Mouse (Mus musculus) stomach, embryonic 16.5 days (tissue): ENCODE results near the gene Grap. TPM values are rescaled to one million over a fixed set of nuclear protein-coding genes. Genes with fewer than 3 reads are reported as not detected.

Experiments
- ATAC-seq: fragments of 200-750 bp; cut with Nextera tagmentation; 2 replicates; pipeline ENCODE4 v1.8.0; 2017; ENCODE audit warnings: moderate number of reproducible peaks, moderate TSS enrichment; ENCODE audit not compliant: insufficient read depth, low FRiP score
- H3K27ac ChIP-seq: fragments of 300-500 bp; sonication (generic); 2 replicates; pipeline ENCODE4 v1.5.1; 2014; ENCODE audit warnings: low read length
- H3K27me3 ChIP-seq: fragments of 300-500 bp; sonication (generic); 2 replicates; pipeline ENCODE4 v1.6.1; 2014; ENCODE audit warnings: low read length, control low read depth, mixed read lengths; ENCODE audit not compliant: control insufficient read depth, insufficient read depth
- H3K36me3 ChIP-seq: fragments of 300-500 bp; sonication (generic); 2 replicates; pipeline ENCODE4 v1.6.1; 2014; ENCODE audit warnings: low read length; ENCODE audit not compliant: control insufficient read depth, insufficient read depth
- H3K4me1 ChIP-seq: fragments of 300-500 bp; sonication (generic); 2 replicates; pipeline ENCODE4 v1.6.1; 2014; ENCODE audit warnings: low read length, control low read depth, mixed read lengths; ENCODE audit not compliant: control insufficient read depth, insufficient read depth
- H3K4me2 ChIP-seq: fragments of 300-500 bp; sonication (generic); 2 replicates; pipeline ENCODE4 v1.6.1; 2014; ENCODE audit warnings: low read depth, low read length, mixed read lengths
- H3K4me3 ChIP-seq: fragments of 300-500 bp; sonication (generic); replicated peaks from 2 replicates; pipeline ENCODE4 v1.5.1; 2014; ENCODE audit warnings: mild to moderate bottlenecking, low read length
- H3K9ac ChIP-seq: fragments of 300-500 bp; sonication (generic); 2 replicates; pipeline ENCODE4 v1.6.1; 2014; ENCODE audit warnings: low read length
- H3K9me3 ChIP-seq: fragments of 300-500 bp; sonication (generic); replicated peaks from 2 replicates; pipeline ENCODE4 v1.6.1; 2016; ENCODE audit warnings: low read length, control low read depth; ENCODE audit not compliant: control insufficient read depth
- WGBS: fragments of 180-500 bp; shearing (Covaris S2); extraction: QIAGEN DNeasy Blood & Tissue Kit; methylation state at CpG from one replicate; pipeline ENCODE4 v1.1.7; 2014; 5-methylcytosine and 5-hydroxymethylcytosine counted together
- polyA plus RNA-seq: library from polyadenylated mRNA; unstranded; fragments of >200 nt; fragmentation: Nextera tagmentation; extraction: Ambion mirVana; gene quantifications from 2 replicates; pipeline ENCODE4 v1.2.1, GENCODE M21; 2015

Grap gene
- polyA plus RNA-seq, 1 experiment from 2014 or later: 9.2 TPM

DNA sequence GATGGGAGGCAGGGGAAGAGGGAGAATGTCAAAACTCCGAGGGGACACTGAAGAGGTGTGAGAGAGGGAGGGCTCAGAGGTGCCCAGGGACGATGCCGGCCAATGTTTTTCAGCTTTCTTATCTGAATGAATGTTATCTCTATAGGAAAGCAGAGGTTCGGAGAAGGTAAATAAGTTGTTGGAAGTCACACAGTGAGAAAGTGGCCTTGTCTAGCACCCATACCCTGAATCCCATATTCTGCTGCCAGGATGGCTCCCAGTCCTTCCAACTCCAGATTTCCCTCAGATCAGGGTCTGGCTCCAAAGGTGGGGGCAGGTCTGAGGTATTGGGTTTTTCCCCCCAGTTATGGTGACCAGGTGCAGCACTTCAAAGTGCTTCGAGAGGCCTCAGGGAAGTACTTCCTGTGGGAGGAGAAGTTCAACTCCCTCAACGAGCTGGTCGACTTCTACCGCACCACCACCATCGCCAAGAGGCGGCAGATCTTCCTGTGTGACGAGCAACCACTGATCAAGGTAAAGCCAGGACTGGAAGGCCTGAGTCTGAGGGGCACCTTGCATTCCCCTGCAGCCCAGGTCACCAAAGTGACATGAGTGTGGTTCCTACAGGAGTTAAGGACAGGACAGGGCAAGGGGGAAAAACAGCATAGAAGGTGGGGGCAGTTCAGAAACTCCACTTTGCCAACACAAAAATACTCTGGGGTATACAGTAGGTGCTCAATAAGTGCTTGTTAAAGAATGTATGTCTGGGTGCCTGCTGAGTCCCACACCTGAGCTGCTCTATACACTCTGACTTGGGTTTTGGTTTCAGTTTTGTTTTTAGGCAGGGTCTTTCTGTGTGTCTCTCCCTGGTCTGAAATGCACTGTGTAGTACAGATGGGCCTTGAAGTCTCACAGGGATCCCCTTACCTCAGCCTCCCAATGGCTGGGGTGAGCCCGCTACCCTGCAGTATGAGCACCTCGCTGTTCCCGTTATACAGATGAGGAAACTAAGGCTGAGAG is 16.7 kb downstream of the Grap start:
- Histone ChIP-seq H3K4me1 (peaks cover 14% of the 10 kb centered on the region), H3K9me3 (no peaks in the 10 kb centered on the region), H3K4me2 (no peak overlapping the region), H3K27ac (no peak overlapping the region), H3K4me3 (no peak overlapping the region), H3K27me3 (no peaks in the 10 kb centered on the region), H3K36me3 (no peaks in the 10 kb centered on the region), H3K9ac (no peak overlapping the region)
- WGBS: 59% methylated on average over 14 of the region's 14 CpGs
- ATAC-seq: no peak

DNA sequence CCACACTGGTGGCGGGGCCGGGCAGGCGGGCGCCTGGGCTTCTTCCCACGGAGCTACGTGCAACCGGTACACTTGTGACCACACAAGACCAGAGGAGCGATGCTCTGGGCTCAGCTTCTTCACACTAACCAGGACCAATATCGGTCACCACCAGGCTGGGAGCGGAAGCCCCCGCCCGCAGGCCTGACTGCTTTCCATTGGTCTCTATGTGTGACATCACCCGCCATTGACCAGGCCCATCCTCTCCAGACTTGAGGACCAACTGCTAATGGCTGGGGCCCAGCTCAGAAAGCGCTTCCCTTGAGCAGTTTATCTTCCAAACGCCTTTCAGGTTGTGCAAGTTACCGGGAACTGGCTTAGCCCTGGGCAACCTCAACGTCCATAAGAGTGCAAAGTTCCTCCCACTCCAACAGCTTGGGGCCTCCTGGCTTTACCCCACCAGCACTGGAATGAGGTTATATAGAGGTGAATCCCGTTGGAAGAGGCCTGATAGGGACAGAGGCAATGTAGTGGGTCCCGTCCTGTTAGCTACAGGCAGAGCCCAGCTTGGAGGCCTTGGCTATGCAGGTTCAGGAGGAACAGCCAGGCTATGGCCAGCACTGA is 18.8 kb downstream of the Grap start:
- H3K9ac ChIP-seq: no peak overlapping the region
- no peak overlapping the region for H3K27ac ChIP-seq
- H3K9me3 ChIP-seq: no peaks in the 10 kb centered on the region
- H3K4me3 ChIP-seq: no peak overlapping the region
- no peak for ATAC-seq
- 59% methylated on average over 19 of the region's 19 CpGs for WGBS
- H3K36me3 ChIP-seq: no peaks in the 10 kb centered on the region
- H3K27me3 ChIP-seq: no peaks in the 10 kb centered on the region
- no peak overlapping the region for H3K4me2 ChIP-seq
- peaks cover 20% of the 10 kb centered on the region for H3K4me1 ChIP-seq

DNA sequence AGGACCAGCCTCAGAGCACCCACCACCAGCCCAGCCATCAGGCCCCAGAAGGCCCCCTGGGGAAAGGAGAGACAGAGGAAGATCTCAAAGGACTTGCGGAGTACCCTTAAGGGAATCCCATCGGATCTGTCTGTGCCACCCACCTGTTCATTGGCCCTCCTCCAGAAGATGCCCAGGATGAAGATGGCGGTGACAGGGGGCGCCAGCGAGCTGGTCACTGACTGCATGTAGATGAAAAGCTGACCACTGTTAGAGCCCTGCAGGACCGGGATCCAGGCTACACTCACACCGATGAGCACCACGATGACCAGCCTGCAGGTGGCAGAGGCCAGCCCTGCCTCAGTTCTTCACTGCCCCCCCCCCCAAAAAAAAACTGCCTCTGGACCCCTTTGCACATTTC is 20.6 kb downstream of the Grap start:
- no peak overlapping the region for H3K27ac ChIP-seq
- no peak for ATAC-seq
- WGBS: 40% methylated on average over 8 of the region's 8 CpGs
- H3K4me1 ChIP-seq: peaks cover 13% of the 10 kb centered on the region
- no peaks in the 10 kb centered on the region for H3K9me3 ChIP-seq
- H3K36me3 ChIP-seq: no peaks in the 10 kb centered on the region
- H3K27me3 ChIP-seq: no peaks in the 10 kb centered on the region
- H3K4me3 ChIP-seq: no peak overlapping the region
- no peak overlapping the region for H3K9ac ChIP-seq
- H3K4me2 ChIP-seq: no peak overlapping the region

DNA sequence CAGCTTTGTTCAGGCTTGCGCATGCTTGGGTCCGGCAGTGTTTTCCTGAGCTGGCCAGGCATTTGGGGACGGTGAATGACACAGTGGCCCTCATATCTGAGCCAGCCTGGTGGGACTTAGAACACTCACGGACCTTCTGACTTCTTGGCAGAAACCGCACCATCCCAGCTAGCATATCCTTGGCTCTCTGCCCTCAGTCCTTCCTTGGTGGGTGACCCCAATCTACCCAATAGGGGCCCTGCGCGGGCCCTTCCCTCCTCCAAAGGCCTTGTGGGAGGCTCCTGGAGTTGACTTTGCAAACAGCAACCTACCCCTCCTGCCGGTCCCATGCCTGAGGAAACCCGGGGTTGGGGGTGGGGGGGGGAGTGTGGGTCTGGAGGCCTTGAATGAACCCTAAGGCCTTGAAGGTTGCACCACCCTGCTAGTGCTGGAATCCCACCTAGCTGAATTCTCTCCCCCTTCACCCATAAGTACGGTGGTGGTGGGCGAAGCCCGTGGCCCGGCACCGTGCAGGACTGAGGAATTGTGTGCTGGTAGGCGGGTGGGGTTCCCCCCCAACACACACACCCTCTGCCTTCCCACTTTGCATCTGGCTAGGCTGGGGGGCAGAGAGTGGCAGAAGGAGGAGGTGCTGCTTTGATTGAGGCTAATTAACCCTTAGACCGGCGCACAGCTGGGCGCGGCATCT is 21.2 kb downstream of the Grap start:
- WGBS: 38% methylated on average over 19 of the region's 19 CpGs
- Histone ChIP-seq H3K4me1 (peaks cover 13% of the 10 kb centered on the region), H3K36me3 (no peaks in the 10 kb centered on the region), H3K27me3 (no peaks in the 10 kb centered on the region), H3K9me3 (no peaks in the 10 kb centered on the region), H3K4me3 (no peak overlapping the region), H3K4me2 (no peak overlapping the region), H3K9ac (no peak overlapping the region), H3K27ac (no peak overlapping the region)
- peak; percentile 14; the same call in 1 of the 2 replicates for ATAC-seq

DNA sequence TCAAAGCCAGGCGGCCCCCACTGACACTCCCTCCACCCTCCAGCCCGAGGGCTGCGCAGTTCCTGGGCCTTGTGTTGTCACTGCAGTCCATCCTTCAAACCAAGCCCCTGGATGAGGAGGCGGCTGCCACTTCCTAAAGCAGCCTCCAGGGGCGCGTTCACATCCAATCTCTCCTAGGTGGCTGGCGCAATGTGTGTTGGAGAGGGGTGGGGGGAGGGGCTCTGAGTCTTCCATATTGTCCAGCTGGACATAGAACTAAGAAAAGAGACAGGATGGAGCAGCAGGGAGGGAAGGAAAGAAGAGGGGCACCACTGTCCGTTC is 21.7 kb downstream of the Grap start:
- Histone ChIP-seq H3K4me1 (peaks cover 13% of the 10 kb centered on the region), H3K36me3 (no peaks in the 10 kb centered on the region), H3K9ac (no peak overlapping the region), H3K27ac (no peak overlapping the region), H3K9me3 (no peaks in the 10 kb centered on the region), H3K27me3 (no peaks in the 10 kb centered on the region), H3K4me2 (no peak overlapping the region), H3K4me3 (no peak overlapping the region)
- 9% methylated on average over 8 of the region's 8 CpGs for WGBS
- peak; percentile 20; the same call in 1 of the 2 replicates for ATAC-seq

DNA sequence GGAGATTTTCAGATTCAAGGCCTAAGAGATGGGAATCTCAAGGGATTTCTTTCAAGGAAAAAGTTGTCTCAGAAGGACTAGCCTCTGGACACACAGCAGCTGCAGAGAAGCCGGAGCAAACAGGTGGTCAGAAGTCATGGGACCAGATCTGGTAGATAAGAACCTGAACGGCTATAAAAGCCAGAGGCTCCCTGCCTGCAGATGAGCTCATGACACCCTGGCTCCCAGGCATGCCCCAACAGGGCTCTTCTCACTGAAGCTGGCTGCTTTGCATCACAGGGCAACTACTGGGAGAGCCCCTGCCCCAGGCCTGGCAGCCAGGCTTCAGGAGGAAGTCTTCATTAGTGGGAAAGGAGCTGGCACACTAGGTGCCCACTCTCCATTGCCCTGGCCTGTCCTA is 22.3 kb downstream of the Grap start:
- Histone ChIP-seq H3K4me3 (no peak overlapping the region), H3K36me3 (no peaks in the 10 kb centered on the region), H3K27ac (peak overlapping the region; percentile 46; the same call in 1 of the 2 replicates), H3K4me2 (no peak overlapping the region), H3K4me1 (peaks cover 13% of the 10 kb centered on the region), H3K9ac (0 out of 2 replicates have a peak overlapping the region, but pooled peaks have one; percentile 44), H3K9me3 (no peaks in the 10 kb centered on the region), H3K27me3 (no peaks in the 10 kb centered on the region)
- no peak for ATAC-seq
- WGBS: 30% methylated on average over 2 of the region's 2 CpGs

DNA sequence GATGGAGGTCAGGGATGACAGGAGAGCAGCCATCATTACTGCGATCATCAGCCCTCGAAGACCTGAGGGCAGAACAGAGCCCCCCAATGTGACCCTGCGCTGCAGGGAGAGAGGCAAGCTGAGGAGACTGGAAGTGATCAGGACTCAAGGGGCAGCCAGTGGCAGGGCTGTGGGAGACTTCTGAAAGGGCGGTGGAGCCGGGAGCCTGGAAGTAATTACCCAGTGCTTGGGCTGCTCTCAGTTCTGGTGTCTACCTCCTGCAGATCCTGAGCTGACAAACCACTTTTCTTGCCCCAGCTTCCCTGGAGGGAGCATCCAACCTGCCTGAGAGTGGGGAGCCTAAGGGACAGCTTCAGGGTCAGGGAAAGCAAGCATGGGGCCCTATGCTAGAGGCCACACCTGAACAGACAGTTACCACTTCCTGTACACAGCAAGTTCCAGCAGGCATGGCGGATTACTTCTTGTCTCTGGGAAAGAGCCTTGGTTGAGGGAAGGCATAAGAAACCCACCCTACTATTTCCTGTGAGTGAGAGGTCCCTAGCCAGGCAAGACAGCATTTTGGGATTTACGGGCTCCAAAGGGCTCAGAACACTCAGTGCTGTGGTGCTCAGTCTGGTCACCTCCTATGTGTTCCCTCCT is 23.3 kb downstream of the Grap start:
- 76% methylated on average over 7 of the region's 7 CpGs for WGBS
- Histone ChIP-seq H3K4me2 (no peak overlapping the region), H3K9ac (no peak overlapping the region), H3K27me3 (no peaks in the 10 kb centered on the region), H3K27ac (no peak overlapping the region), H3K9me3 (no peaks in the 10 kb centered on the region), H3K4me3 (no peak overlapping the region), H3K4me1 (peaks cover 13% of the 10 kb centered on the region), H3K36me3 (no peaks in the 10 kb centered on the region)
- no peak for ATAC-seq

DNA sequence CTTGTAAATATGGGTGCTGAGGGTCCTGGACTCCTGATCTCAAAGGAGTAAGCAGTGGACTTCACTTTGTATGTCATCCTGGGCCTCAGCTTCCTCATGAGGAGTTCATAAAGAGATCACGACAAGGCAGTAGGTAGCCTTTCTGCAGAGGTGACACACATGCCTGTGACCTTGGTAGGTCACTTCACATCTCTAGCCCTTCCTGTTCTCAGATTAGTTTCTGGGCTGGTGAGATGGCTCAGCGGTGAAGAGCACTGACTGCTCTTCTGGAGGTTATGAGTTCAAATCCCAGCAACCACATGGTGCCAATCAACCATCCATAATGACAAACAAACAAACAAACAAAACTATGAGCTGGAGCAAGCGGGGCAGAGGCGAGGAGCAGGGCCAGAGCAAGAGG is 24.6 kb downstream of the Grap start:
- WGBS: 81% methylated on average over 4 of the region's 4 CpGs

More for the DNA sequence above, 24.6 kb downstream of the Grap start:
- H3K9ac ChIP-seq: no peak overlapping the region
- no peaks in the 10 kb centered on the region for H3K36me3 ChIP-seq
- no peak overlapping the region for H3K4me2 ChIP-seq
- no peaks in the 10 kb centered on the region for H3K9me3 ChIP-seq
- H3K27ac ChIP-seq: no peak overlapping the region
- H3K4me1 ChIP-seq: peaks cover 13% of the 10 kb centered on the region
- no peak for ATAC-seq
- H3K27me3 ChIP-seq: 0 out of 2 replicates have a peak, but pooled peaks cover under 1% of the 10 kb centered on the region
- no peak overlapping the region for H3K4me3 ChIP-seq
